Mouse (Mus musculus): Measurements from ENCODE around the gene H2afx.

- TF ChIP-seq CHD2 (IDR thresholded peaks at IDR 0.05; ENCODE audit: low read depth, low read length) (no peak), ZNF384 (IDR thresholded peaks at IDR 0.05; ENCODE audit: low read depth, low read length) (no peak), MAFK (IDR thresholded peaks at IDR 0.05; ENCODE audit: insufficient read depth, low read depth, low read length) (no peak), ZC3H11A (IDR thresholded peaks at IDR 0.05; ENCODE audit: borderline replicate concordance, low read depth, low read length) (no peak), HCFC1 (IDR thresholded peaks at IDR 0.05; ENCODE audit: borderline replicate concordance, insufficient read depth, low read length) (no peak)
Measured at GRCm38 (mm10) chr9:44332918-44333638, 1.4 kb upstream of the H2afx start.
